Mouse (Mus musculus): ENCODE measurements around the gene Mea1. TPM values are rescaled to one million over a fixed set of nuclear protein-coding genes. Genes with fewer than 3 reads are reported as not detected.

The Mea1 gene
- polyA plus RNA-seq (2017; shearing (Covaris generic)), result 100 to 1,000 TPM; 162 to 181 (median 163) TPM

DNA sequence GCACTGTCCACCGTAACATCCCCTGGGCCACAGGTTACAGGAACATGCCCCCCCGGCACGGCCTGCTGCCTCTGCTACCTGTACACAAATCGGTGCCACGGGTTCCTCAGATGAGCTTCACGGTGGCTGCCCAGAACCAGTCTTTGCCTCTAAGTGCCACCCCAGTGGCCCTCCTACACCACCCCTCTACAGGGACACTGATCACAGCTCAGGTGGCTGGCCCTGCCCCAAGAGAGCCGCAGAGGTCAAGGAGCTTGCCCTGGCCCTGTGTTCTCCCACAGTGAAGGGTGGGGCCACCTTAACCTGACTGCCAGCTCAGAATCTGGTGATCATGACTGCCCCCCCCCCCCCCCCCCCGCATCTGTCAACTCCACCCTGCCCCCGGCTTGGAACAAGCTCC lies at the start of gene Mea1:
Mea1 (plus strand) TSS at position 378 of the 400 bp plus-strand sequence.
- no peak for ATAC-seq

DNA sequence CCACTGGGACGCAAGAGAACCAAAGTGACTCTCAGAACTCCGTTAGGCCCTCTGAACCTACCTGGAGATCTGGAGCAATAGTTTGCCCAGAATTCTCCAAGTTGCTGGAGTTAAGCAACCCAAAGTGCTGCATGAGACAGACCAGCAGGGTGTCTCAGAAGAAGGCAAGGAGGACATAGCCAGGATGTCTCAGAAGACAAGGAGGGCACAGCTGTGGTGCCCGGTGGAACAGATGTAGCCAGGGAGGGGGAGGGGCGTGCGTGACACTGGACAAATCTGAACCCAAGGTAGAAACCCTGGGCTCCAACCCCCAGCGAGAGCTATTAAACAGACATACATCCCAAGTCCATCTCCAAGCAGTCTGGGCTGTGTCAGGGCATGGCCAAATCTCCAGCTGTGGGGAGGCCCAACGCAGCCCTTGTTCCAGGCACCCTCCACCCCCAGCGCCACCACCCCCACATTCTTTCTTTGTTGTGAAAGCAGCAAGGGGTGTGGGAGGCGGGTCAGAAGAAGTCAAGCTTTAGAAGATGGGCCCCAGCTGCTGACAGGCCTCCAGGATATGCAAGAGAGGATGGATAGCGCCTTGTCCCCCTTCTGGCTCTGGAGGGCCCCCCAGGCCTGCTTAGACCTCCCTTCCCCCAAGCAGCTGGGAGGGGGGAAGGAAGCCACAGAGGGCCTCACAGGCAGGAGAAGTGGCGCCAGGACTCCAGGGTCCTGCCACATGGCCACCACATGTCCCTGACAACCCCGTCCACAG lies 48.7 kb upstream of the Mea1 start:
- ATAC-seq, result no peak

DNA sequence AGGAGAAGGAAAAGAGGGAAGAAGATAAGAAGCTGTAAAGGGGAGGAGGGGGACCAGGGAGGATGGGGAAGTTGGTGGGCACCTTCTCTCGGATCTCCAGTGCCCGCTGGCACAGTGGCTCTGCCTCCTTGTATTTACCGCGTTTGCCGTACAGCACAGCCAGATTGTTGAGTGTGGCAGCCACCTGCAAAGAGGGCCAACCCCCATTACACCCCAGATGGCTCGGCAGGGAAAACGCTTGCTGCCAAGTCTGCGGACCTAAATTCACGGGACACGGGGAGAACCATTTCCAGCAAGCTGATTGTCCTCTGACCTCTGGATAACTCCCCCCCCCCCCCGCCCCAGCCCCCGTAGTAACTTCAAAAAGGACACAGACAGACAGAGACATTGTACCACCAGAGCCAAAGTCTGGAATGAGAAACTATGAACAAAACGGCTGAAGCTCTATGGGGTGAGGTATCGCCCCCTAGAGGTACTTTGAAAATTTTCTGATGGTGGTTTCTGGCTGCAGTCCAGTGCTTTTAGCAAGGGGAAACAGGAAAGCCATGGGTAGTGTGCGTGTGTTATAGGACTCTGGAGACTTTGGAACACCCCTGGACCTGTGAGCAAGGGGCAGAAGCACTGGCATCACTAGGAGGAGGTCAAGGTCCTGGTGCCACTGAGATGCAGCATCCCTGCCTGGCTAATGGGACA lies 41.6 kb upstream of the Mea1 start:
- ATAC-seq, result peak; percentile 48

DNA sequence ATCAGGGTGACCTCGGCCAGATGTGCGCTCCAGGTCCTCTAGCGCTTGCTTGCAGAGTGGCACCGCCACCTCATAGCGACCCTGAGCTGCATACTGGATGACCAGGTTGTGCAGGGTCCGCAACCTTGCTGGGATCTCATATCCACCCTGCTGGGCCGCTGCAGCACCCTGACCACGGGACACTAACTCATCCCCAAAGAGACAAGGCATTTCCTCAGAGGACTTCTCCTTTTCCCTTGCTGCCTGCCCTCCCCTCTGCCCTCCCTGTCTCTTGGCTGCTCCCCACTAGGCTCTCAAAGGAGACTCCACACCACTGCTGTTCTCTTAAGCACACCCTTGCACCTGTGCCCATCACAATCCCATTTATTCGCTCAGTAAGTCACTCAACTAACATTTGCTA lies 38.7 kb upstream of the Mea1 start:
- no peak for ATAC-seq

GRCm38 (mm10) chr17:46642060-46642459 lies 36.5 kb upstream of the Mea1 start:
- ATAC-seq, result no peak

DNA sequence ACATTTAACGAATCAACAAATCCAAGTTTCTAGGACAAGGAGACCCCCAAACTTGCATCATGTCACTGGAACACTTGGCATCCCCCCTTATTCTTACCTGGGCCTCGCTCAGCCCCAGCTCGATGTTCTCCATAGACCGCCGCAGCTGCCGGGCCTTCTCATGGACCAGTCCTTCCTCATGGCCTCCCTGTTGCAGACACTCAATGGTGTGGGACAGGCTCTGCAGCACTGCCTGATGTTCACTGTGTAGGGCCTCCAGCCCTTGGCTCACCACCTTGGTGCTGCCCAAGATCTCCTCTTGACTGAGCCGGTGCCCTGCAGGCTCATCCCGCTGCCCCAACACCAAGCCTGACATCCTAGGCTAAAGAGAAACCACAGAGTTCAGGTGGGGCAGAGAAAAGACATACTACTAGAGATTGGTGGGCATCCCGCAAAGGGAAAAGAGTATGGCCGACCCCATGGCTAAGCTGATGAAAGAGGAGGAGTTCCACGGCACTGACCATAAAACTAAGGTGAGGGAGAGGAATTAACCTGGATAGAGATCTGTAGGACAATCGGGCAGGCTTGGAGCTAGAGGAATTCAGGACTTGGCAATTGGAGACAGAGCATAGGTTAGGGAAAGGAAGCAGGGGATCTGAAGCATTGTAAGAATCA lies 34.3 kb upstream of the Mea1 start:
- ATAC-seq, result no peak

GRCm38 (mm10) chr17:46644916-46645475 lies 33.6 kb upstream of the Mea1 start:
- ATAC-seq, result no peak

- peak; percentile 80 for ATAC-seq
Observed at GRCm38 (mm10) chr17:46645561-46646321, 32.9 kb upstream of the Mea1 start, which contains the start of the genes Klc4 and Mrpl2. Gene Klc4 (minus strand): TSS chr17:46646022. Gene Mrpl2 (plus strand): TSS chr17:46646229.

- peak; percentile 12 for ATAC-seq
Observed at GRCm38 (mm10) chr17:46646322-46646662, 32.3 kb upstream of the Mea1 start.

- ATAC-seq, result no peak
Observed at GRCm38 (mm10) chr17:46647279-46647678, 31.3 kb upstream of the Mea1 start.

DNA sequence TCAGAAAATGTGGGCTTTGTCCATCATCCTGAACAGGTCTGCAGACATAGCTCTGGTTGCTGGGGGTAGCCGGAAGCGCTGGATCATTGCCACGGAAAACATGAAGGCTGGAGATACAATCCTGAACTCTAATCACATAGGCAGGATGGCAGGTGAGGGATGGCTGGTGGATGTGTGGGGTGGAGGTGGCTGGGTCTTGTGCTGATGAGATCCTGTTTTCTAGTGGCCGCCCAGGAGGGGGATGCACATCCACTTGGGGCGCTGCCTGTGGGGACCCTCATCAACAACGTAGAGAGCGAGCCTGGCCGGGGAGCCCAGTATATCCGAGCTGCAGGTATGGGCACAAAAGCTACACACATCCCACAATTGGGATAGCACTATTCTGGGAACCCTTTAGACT lies 30.2 kb upstream of the Mea1 start:
- ATAC-seq, result no peak

- ATAC-seq, result no peak
Observed at GRCm38 (mm10) chr17:46649811-46650210, 28.8 kb upstream of the Mea1 start.

DNA sequence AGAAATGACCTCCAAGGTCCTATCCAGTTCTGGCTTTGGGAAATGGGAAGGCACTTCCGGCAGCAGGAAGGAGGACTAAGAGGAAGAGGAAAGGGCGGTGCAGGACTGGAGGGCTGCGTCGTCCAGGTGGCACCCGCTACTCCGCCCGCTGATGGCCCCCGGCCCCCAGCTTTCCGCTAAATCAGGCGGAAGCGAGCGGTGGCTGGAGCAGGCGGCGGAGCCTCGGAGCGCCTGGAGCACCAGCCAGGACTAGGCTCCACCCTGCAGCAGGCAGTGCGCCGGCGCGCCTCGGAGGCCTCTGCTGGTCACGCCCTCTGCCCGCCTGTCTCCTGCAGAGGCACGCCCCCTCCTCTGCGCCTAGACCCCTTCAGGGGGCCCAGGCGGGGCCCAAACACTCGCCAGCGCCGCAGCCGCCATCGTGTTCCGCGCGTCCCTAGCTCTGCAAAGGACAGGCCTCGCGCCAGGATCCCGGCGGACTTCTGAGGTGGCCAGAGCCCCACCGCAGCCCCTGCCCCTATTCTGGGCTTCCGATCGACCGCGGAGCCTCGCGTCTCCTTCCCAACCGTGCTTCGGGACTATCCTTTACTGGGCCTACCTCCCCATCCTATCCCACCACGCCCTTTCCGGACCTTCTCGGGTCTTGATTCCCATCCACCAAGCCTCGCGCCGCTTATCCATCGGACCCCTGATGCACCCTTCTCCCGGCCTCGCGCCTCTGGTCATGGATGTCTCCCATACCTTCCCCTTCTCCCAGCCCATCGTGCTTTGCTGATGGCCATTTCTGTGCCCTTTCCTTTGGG lies 28.2 kb upstream of the Mea1 start, which contains the start of gene Cul7:
Cul7 (plus strand) TSS at position 106 of the 800 bp plus-strand sequence.
- peak; percentile 70 for ATAC-seq

DNA sequence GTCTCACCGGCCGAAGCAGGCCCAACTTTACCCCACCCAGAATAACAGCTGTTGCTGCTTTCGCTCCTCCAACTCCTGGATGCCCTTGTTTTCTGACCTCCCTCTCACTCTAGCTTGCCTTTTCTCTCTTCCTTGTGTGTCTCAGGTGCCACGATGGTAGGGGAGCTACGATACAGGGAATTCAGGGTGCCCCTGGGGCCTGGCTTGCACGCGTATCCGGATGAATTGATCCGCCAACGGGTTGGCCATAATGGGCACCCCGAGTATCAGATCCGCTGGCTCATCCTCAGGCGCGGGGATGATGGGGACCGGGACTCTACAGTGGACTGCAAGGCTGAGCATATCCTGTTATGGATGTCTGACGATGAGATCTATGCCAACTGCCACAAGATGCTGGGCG lies 27.3 kb upstream of the Mea1 start:
- ATAC-seq, result no peak

DNA sequence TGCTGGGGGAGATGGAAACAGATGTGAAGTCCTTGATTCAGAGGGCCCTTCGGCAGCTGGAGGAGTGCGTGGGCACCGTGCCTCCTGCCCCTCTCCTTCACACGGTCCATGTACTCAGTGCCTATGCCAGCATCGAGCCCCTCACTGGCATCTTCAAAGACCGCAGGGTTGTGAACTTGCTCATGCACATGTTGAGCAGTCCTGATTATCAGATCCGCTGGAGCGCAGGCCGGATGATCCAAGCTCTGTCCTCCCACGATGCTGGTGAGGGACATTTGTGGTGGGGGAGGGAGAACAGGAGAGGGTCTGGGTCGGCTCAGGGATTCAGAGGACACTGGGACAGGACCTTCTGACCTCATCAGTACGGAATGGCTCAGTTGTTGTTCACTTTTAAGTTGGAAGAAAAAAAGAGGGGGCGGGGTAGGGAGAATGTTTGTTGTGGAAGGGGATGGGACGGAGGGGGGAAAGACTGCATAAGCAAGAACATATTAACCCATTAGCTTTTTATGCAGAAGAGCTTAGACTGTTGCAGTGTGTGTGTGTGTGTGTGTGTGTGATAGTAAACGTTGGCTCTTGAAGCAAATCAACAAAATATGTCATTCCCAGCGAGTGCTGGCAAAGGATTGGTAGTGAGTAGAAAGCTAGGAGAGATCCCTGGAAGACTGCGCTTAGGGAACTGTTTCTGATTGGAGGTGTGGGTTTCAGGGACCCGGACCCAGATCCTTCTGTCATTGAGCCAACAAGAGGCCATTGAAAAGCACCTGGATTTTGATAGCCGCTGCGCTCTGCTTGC lies 26.6 kb upstream of the Mea1 start:
- ATAC-seq, result no peak

- no peak for ATAC-seq
Observed at GRCm38 (mm10) chr17:46656054-46656453, 22.5 kb upstream of the Mea1 start.

DNA sequence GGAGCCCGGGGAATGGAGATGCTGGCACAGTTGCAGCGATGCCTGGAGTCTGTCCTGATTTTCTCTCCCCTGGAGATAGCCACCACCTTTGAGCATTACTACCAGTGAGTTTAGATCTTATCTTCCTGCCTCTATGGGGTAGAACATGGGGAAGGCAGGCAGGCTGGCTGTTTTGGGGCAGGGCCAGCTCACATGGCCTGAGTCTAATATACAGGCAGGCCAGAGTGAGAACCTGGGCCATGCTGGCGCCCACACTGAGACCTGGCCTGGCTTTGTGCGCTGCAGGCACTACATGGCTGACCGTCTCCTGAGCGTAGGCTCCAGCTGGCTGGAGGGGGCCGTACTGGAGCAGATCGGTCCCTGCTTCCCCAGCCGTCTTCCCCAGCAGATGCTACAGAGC lies 17.2 kb upstream of the Mea1 start:
- no peak for ATAC-seq

DNA sequence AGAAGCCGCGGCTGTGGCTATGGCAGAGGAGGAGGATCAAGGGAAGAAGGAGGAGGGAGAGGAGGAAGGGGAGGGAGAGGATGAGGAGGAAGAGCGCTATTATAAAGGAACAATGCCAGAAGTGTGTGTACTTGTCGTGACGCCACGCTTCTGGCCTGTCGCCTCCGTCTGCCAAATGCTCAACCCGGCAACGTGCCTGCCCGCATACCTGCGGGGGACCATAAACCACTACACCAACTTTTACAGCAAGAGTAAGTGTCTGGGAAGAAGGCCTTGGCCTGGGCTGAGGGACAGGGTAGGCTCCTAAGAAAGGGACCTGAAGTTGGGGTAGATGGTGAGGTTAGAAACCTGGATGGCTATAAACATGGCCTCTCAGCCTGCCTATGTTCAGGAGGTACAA lies 16.6 kb upstream of the Mea1 start:
- no peak for ATAC-seq

GRCm38 (mm10) chr17:46662730-46663129 lies 15.9 kb upstream of the Mea1 start:
- no peak for ATAC-seq

DNA sequence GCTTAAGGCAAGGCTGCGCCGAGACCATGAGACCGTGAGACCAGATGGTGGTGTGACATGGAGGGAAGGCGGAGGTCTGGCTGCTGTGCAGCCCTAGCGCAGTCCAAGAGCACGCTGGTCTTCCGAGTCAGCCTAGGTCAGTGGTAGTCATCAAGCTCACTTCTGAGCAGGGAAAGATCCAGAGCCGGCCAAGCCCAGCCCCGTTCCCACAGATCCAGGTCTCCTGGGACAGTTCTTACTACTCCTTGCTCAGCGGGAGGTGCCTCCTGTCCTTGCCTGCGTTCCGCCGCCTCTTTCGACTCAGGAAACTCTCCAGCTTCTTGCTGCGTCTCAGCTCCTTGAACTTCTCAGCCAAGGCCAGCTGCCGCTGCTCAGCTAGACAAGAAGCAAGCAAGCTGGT lies 10.9 kb upstream of the Mea1 start:
- no peak for ATAC-seq

DNA sequence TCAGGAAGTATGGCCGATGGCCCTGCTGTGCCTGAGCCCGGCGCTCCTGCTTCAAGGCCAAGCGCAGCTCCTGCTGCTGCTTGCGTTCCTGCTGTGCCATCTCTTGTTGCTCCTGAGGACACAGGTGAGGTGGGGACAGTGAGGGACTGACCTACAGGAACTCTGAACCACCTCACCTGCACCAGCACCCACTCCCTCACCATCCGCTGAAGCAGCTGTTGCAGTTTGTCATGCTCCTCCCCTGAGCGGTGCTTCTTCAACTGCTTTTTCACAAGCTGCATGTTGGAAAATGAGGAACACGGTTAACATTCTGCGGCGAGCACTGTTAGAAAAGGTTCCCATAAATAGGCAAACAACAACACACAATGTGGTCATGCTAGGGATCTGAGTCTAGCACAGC lies 8.7 kb upstream of the Mea1 start:
- no peak for ATAC-seq
